Mouse (Mus musculus) cerebral cortex, adult 2 months (tissue): Measurements from ENCODE around the gene Irx3.

Source experiments
- WGBS: fragments of 180-500 bp; shearing (Covaris S2); methylation state at CpG from one replicate; pipeline ENCODE4 v1.1.7; 2018; 5-methylcytosine and 5-hydroxymethylcytosine counted together

Irx3 gene

GRCm38 (mm10) chr8:91801241-91801811 is 541 bp downstream of the Irx3 start:
- under 1% methylated on average over 57 of the region's 57 CpGs for WGBS

GRCm38 (mm10) chr8:91800523-91801240 is 1.2 kb downstream of the Irx3 start:
- WGBS, result 1% methylated on average over 63 of the region's 64 CpGs

- 5% methylated on average over 86 of the region's 89 CpGs for WGBS
These were observed 2.0 kb downstream of the Irx3 start for GRCm38 (mm10) chr8:91799681-91800522.

- WGBS, result 43% methylated on average over 16 of the region's 16 CpGs
These were observed 2.8 kb downstream of the Irx3 start for GRCm38 (mm10) chr8:91799016-91799581.

- WGBS, result 3% methylated on average over 35 of the region's 35 CpGs
These were observed 4.1 kb downstream of the Irx3 start for GRCm38 (mm10) chr8:91797626-91798271.

GRCm38 (mm10) chr8:91793846-91794245 is 8.0 kb downstream of the Irx3 start:
- 62% methylated on average over 6 of the region's 6 CpGs for WGBS

GRCm38 (mm10) chr8:91787194-91787895 is 14.5 kb downstream of the Irx3 start:
- 83% methylated on average over 9 of the region's 9 CpGs for WGBS

- WGBS, result 55% methylated on average over 5 of the region's 5 CpGs
These were observed 18.9 kb downstream of the Irx3 start for GRCm38 (mm10) chr8:91782940-91783339.

- WGBS, result 88% methylated on average over 7 of the region's 7 CpGs
These were observed 19.7 kb downstream of the Irx3 start for GRCm38 (mm10) chr8:91782201-91782600.

- WGBS, result 73% methylated on average over 3 of the region's 3 CpGs
These were observed 21.2 kb downstream of the Irx3 start for GRCm38 (mm10) chr8:91780648-91781047.

GRCm38 (mm10) chr8:91768857-91769256 is 33.0 kb downstream of the Irx3 start:
- WGBS, result 76% methylated on average over 6 of the region's 6 CpGs

GRCm38 (mm10) chr8:91765411-91766034 is 36.3 kb downstream of the Irx3 start:
- WGBS, result 75% methylated on average over 8 of the region's 8 CpGs

GRCm38 (mm10) chr8:91755566-91755965 is 46.3 kb downstream of the Irx3 start:
- 95% methylated on average over 7 of the region's 7 CpGs for WGBS

- 84% methylated on average over 9 of the region's 9 CpGs for WGBS
These were observed 46.8 kb downstream of the Irx3 start for GRCm38 (mm10) chr8:91755062-91755461.

- 84% methylated on average over 7 of the region's 7 CpGs for WGBS
These were observed 51.1 kb downstream of the Irx3 start for GRCm38 (mm10) chr8:91750794-91751125.

- WGBS, result 88% methylated on average over 15 of the region's 15 CpGs
These were observed 51.6 kb downstream of the Irx3 start for GRCm38 (mm10) chr8:91750096-91750793.

- WGBS, result 76% methylated on average over 5 of the region's 5 CpGs
These were observed 52.5 kb downstream of the Irx3 start for GRCm38 (mm10) chr8:91749412-91749811.
